Mouse (Mus musculus): Measurements from ENCODE around the gene Zik1.
A peak's percentile ranks its signal among the peaks of the same experiment; 100 is the strongest.

Gene Zik1

DNA sequence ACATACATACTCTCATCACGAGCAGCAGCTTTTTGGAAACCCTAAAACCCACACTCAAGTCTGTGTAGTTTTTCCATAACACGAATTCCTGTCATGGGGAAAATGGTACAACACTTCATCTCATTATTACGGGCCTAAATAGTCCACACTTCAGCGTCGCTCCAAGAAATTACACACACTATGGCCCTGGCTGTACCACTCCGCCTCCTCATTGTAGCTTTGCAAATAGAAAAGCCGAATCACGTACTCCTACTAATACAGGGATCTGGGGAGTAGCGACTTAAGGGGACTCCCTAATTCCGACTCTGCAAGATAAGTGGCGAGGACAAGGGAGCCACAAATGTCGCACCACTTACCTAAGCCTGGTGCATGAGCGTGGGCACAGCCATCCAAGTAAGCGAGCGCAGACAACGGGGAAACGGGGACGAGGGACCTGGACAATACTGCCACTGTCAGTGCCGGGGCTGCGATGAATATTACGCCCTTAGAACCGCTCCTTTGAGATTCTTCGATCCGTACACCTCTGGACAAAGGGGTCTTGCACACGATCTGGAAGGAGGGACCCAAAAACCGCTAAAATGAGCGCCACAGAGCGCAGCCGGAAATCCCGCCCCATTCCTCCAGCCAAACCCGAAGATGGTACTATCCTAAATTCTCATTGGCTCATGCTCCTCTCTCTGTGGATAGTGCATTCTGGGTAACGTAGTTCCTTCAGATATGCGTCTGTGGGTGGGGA, at the start of gene Zik1:
TSS of gene Zik1 (minus strand) at position 609 of the 736 bp plus-strand sequence.
- ATAC-seq (ENCODE audit: low TSS enrichment): peak; percentile 99

- ATAC-seq (ENCODE audit: low TSS enrichment): no peak
Observed at GRCm38 (mm10) chr7:10495578-10495977, 384 bp upstream of the Zik1 start.

DNA sequence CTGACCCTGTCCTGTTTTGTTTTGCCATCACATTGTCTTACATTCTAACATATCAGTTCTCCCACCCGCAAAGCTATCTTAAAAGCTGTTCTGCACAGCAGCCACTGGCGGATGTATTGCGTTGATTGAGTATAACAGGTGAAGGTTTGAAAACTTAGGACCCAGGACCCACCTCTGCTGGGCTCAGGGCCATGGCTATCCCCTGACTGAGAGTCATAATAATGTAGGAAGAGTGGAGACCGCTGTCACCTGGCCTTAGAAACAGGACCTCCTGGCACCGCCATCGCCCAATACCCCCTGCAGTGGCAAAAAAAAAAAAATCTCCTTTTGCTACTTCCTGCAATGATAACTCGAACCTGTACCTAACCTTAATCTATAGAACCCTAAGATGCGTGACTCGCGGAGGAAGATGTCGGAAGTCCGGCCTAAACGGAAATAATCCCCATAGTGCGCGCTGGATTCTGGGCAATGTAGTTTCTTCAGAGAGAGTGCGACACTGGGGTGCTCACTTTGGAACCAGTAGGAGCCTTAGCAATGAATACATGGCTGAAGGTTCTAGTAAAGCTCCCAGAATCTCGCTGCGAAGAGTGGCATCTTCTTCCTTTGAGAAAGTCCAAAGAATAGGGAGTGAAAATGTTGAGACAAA, 14.5 kb downstream of the Zik1 start:
- peak; percentile 57; the same call in 1 of the 2 replicates for ATAC-seq (ENCODE audit: low TSS enrichment)

DNA sequence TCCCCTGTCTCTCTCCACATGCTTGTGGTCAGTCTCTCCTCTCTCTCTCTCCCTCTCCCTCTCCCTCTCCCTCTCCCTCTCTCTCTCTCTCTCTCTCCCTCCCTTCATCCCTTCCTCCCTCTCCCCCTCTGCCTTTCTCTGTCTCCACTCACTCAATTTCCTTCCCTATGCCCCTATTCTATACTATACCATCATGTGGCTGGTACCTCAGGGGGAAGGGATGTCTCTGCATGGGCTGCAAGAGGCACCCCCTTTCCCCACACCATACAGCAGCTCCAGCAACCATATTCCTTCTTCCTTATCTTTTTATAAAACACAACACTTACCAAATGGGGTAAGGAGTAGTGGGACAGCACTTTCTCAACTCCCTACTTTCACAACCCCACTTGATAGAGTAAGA, 15.4 kb downstream of the Zik1 start:
- ATAC-seq (ENCODE audit: low TSS enrichment): no peak

DNA sequence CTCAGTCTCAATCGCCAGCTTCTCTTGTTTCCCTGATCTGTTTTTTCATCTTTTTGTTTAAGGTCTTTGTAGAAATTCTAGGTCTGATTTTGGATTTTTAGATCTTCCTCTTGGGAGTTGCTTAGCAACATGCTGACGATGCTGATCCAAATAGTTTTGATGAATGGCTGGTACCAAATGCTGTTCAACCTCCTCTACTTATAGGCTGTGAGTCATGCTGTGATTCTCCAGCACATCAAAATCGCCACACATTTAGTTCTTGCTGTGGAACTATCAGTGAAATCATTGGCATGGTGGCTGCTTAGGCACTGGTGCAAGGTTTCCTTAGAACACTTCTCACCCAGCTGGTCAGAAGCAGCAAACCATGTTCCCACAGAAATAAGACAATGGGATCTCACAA, 37.0 kb downstream of the Zik1 start:
- ATAC-seq (ENCODE audit: low TSS enrichment): no peak; the same call in 1 of the 2 replicates

DNA sequence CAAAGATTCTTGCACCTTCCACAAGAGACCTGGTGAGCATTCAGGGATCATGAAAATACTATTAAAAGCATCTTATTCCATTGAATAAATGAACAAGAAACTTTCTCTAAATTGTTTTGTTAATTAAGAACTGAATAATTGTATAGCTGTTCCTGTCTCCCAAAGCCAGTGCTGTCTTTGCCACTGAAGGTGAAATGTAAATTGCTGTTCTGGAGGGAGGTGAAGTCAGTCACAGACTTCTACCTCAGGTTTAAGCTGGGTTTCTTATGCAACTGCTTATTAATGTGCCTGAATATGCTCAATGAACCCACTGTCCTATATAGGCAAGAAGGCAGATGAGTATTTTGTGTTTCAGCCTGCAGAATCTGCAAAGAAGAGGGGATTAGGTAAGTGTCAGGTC, 52.2 kb downstream of the Zik1 start, which contains the start of gene Vmn1r67:
TSS of gene Vmn1r67 (plus strand) at position 301 of the 400 bp plus-strand sequence.
- ATAC-seq (ENCODE audit: low TSS enrichment): no peak

Data from frontal cortex, adult (tissue).